Mouse (Mus musculus) thymus, adult 18-20 months (tissue): ENCODE data around the gene Cpne5.
A peak's percentile ranks its signal among the peaks of the same experiment; 100 is the strongest.

Source experiments
- DNase-seq, 2 experiments: peaks; one replicate each; pipeline ENCODE4 v3.0.0; 2022; ENCODE audit warnings: mixed read lengths in 2 of 2

Cpne5 gene

DNA sequence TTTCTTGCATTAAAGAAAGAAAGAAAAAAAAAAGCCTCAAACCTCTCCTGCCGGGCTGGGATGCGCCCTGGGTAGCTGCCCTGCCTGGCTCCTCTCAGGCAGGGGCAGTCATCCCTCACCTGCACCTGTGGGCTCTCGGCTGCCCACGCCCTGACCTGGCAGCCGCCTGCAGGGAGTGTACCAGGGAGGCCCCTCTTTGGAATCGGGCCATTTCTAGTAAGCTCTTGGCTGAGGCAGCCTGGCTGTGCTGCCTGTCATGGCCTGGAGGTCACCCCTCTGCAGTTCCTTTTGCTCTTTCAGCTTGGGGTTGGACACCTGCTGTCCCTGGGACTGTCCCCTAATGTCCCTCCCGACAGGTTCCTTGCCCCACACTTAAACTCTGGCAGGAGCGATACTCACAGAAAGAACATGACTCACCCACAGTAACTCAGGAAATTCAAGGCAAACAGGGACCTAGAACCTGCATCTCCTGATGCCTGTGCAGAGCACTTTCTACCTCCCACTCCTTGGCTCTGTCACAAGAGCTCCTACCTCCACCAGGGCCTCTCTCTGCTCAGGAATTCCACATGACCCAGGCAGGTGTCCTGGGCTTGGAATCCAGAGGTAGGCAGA, 71.9 kb downstream of the Cpne5 start:
- no peak for DNase-seq

DNA sequence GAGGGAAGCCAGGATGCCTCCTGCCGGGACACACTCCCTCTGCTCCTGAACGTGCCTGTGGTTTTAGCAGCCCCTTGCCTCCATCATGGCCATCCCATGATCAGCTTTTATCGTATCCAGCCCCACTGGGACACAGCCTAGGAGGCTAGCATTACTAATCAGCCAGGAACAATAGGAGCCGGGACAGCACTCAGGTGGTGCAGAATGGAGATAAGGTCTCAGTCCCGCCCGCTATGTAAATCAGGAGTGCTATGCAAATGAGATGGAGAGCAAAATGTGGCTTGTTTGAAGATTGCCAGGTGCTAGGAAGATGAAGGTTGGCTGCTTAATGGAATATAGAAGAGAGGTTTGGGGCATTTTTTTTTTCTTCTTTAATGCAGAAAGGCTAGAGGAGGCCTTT, 72.5 kb downstream of the Cpne5 start:
- no peak for DNase-seq

DNA sequence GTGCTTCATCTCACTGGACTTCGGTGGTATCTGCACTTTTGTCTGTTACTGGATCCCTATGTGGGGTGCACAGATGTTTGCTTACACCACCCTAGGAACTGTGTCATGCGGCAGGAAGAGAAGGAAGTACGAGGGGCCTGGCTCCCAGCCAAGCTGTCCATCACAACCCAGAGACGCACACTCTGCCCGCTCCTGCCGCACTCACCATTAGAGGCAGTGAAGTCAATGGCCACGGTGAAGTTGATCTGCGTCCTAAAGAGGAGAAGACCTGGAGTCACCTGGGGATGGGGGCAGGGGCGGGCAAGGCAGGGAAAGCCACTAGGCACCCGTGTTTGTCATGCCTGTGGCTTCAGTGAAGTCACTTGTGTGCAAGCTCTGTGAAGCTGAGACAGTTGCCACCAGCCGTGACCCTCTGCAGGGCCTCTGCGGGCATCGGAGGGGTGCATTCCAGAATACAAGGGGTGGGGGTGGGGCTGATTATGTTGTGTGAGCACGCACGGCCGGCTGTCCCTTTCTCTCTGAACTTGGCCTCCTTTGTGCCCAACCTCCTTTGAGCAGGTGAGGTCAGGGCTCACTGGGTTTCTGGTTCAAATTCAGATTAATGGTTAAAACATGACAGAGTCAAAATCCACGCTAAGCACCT, 73.4 kb downstream of the Cpne5 start:
- DNase-seq, result peak in 1 of 2 experiments; percentile 47

DNA sequence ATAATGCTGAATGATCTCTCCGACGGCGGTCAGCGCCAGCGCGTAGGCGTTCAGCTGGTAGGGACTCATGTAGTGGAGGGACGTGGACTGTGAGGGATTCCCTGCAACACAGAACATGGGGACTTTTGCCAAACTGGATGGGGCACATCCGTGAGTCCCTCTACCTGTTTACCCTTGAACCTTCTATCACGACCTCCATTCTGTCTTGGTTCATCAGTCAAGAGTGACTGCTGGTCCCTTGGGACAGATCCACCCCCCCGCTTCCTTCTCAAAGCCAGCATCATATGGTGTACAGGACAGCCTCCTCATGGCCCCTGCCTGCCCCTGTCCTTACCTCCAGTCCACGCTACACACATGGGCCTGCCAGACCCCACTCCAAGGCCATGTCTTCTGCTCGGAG, 75.6 kb downstream of the Cpne5 start:
- DNase-seq, result no peak

DNA sequence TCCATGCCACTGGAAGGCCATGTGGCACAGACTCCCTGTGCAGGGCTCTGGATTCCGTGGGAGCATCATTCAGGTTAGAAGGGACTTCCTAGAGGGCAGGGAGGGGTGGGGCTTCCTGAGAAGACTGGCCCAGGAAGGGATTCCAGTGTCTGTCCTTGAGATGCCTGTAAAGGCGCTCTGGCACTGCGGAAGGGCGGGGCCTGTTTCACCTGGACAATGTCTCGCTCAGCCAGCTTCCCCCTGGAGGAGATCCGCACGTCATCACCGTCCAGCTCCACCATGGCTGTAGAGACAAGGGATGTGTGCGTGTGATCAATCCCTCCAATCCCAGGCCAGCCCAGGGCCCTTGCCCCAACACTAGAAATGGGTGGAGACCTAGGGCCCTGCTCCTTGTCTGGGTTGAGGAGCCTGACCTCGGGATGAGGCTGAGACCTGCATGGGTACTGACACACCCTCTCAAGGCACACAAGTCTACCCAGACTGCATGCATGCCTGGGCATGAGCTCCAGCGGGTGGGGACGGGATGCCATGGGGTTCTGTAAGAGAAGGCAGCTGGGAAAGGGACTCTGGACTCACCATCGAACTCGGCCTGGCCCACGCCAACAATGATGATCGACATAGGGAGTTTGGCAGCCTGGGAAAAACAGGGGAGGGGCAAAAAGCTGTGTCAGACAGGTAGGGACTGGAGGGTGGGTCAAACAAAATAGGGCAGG, 78.1 kb downstream of the Cpne5 start:
- no peak for DNase-seq

DNA sequence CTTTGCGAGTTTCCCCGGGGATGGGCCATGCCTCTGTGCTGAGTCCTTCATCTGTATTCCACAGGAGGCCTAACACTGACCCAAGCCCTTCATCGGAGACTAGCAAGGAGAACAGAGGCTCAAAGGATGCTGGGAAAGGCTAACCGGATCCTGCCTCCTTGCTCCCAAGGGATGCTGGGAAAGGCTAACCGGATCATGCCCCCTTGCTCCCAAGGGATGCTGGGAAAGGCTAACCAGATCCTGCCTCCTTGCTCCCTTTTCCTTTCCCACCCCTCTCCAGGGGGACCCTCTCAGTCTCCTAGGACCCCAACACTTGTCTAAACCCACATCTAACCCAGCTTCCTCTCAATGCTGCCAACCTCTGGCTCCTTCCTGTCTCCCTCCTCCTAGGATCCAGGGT, 78.6 kb downstream of the Cpne5 start:
- no peak for DNase-seq

DNA sequence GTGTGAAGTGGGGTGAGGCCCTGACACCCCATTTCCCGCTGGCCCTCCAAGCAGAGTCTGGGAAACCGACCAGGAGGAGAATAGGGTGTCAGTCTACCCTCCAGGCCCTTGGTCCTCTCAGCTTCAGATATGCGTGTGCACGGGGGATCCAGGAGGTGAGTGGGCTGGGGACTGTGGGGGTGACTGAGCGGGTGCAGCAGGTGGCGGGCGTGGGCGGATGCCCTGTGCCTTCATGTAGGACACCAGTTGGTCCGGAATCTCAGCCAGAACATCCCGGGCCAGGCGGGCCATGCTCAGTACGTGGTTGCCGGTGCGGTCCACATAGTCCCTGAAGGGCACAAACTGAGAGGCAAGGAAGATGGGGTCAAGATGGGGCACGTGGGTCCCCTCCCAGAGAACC, 79.1 kb downstream of the Cpne5 start:
- DNase-seq, result no peak

DNA sequence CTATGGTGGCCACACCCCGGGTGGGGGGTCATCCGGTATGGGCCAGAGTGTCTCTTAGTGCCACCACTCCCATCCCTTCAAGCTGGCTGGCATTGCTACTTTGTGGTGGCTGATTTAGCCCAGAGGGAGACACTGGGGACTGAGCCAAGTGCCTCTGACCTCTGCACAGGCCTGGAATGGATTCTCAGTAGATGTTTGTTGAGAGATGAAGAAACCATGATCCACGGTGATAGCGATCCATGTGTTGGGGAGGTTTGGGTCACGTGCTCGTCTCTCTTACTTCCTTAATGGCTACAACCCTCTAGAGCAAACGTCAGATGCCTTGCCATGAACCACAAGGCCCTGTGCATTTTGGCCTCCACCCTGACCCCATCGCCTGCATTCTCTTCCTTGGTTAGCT, 81.1 kb downstream of the Cpne5 start:
- no peak for DNase-seq

DNA sequence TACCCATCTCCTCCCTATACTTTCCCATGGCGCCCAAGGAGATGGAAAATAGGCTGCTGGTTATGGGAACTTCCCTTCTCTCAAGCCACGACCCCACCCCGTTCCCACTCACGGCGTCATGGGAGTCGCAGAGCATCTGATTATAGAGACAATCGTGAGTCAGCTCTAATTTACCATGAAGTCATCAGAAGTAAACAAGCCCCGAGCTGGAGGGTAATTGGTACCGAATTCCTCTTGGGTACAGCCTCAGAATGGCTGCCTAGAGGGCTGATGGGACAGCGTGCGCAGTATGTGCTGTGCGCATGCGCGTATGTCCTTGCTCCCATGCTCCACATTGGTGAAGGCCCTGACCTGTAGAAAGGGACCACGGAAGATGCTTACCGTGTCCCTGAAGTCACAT, 81.6 kb downstream of the Cpne5 start:
- DNase-seq, result no peak

DNA sequence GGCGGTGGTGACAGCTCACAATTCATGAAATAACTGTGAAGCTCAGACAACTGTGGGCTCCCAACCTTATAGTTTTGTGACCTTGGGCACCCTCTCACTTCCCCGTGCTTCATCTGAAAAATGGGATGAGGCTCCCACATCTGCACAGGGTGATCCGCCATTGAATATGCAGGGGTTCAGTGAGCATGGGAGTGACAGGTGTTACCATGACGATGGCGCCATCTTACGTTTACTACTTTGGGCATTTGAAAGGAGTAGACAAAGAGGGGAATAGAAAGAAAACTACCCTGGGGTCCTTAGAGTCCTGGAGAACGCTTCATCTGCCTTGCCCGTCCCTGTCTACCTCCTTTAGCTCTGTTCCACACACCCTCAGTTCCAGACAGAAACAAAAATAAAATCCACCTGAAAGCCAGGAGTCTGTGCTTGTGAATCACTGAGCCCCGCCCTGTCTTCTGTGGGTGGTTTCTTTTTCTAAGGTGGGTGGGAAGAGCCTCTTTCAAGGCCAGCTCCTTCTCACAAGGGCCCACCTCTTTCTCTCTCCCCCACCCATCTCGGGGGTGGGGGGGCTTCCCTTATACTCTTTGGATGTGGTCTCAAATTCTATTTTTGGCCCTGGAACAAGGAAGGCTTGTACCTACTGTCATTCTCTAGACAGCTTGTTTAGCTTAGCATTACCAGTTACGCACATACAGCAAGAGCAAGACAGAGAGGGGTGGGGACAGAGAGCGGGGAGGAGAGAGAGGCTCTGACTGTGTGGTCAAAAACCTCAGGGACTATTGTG, 82.4 kb downstream of the Cpne5 start:
- DNase-seq, result no peak

DNA sequence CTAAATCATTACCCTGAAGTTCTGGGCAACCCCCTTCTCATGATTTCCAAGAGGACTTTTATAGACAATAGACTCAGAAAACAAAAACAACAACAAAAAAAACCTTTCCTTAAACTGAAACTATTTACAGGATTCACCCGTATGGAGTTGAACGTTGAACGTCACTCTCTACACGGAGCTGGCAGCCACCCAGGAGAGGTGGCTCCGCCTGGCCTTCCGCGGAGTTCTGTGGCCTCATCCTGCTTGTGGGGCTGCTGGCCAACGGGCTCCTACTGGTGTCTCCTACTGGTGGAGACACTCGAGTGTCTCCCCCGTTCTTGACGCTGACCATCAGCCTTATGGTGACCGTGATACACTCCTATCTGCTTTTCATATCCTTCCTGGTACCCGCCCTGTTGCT, 83.7 kb downstream of the Cpne5 start:
- no peak for DNase-seq

DNA sequence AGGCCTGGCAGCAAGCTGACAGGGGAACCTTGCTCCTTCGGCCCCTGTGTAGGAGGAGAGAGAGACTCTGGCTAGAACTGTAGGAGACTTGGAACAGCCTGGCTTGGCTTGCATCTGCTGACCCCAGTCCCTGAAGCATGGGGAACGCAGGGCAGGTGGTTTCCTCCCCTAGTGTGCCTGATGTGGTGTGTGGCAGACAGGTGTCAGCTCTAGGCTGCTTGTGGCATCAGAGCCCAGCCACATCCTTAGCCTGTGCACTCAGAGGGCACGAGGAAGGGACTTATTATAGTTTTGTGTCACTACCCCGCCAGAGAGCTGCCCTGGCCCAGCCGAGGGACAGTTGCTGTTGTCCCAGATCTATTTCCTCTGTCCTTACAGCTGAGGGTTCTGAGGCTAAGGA, 85.4 kb downstream of the Cpne5 start:
- peak; percentile 64 to 68 for DNase-seq

DNA sequence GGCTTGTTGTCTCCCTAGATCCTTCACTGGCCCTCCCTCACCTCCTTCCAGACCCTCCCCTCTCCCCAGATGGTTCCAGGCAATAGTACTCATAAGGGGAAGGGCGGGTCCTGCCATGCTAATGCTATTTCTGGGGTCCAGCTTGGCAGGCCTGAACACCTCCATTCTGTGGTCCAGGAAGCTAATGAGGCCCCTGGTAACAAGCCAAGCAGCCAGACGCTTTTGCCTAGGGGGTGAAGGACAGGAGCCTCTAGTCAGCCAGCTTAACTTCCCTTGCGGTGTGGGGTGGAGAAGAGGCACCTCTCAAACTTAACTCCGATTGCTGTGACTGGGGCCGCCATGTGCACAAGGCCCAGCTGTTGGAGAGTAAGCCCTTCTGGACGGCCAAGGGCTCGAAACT, 88.2 kb downstream of the Cpne5 start:
- no peak for DNase-seq

DNA sequence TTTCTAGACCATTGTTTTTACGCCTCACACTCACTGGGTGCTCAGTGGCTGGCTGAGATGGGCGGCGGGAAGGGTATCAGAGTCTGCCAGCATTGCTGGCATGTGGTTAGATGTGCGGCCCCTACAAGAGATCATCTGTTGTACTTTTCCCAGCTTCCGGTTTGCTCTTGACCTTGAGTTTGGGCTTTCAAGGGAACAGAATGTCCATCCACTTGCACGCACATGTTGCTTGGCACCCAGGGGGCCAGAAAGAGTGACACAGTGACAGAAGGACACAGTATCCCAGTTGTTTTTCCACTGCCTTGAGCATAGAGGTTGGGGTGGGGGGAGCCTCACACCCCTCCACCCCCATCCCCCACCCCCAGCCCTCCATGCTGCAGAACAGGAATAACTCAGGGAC, 90.2 kb downstream of the Cpne5 start:
- no peak for DNase-seq

DNA sequence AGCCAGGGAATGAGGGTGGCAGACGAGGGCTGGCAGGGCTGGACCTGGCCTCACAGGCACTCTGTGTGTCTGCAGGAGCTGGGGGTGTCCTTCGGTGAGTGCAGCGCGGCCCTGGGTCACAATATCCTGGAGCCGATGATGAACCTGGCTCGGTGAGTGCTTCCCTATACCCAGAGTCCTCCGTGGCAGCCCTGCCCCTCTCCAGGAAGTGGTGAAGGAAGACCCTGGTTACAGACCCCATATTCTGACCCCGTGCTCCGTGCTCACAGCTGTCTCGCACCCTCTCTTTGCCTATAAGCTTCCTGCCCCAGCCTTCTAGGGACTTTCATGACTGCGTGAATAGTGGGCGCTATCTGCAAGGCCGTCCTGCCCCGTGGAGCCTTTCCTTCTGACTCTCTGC, 90.7 kb downstream of the Cpne5 start:
- DNase-seq, result no peak

DNA sequence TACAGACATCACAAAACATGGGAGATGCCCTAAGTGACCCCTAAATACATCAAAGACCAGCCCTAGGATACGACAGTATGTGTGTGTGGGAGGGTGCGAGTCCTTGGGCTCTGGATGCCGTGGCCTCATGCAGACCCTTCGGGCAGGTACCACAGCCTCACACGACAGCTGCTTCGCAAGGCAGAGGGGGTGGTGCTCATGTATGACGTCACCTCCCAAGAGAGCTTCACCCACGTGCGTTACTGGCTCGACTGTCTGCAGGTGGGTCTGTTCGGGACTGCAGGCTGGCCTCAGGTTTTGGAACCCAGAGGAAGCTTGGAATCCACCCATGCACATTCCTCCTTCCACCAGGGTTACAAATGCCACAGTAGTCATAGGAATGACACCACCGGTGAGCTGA, 92.9 kb downstream of the Cpne5 start:
- no peak for DNase-seq

DNA sequence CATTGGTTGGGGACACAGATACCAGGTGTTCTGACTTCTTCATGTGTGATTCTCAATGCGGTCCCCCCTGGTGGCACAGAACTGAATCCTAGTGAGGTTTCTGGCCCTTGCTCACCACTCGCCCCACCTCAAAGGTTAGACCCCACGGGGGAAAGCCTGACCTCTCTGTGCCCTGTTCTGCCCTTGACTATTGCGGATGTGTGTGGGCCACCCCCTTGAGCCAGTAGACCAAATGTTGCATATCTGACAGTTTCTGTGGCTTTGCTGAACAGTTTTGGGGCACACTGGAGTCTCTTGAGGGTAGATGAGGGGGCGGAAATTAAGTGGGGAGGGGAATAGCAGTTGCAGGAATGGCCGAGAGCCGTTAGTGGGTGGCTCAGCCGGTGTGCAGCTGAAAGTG, 94.7 kb downstream of the Cpne5 start:
- no peak for DNase-seq

DNA sequence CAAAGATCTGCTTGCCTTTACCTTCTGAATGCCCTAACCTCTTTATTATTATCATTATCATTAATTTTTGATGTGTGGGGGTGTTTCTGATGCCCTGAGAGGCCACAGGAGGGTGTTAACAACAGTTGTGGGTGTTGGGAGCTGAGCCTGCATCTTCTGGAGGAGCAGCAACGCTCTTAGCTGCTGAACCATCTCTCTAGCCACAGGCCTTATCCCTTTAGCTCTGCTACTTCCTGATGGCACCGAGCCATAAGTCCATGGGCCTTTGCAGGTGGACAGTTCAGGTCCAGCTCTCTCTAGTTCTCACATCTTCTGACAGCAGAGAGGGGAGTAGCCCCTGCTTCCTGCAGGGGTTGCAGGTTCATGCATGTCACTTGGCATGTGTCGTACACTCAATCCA, 96.4 kb downstream of the Cpne5 start:
- DNase-seq, result no peak

DNA sequence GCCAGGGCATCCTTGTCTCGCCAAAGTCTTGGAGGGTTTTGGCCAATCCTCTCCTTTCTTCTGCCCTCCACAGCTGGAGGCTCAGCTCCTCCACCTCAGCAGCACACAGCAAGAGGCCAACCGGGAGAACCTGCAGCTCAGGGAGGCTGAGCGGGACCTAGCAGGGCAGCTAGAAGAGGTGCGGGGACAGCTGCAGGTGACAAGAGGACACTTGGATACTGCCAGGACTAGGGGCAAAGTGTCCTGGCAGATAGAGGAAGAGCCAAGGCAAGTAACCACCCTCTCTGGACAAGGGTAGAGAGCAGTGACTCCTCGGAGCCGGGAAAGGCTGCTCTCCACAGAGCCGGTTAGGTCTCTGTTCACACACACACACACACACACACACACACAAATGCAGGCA, 100.1 kb downstream of the Cpne5 start:
- no peak for DNase-seq

DNA sequence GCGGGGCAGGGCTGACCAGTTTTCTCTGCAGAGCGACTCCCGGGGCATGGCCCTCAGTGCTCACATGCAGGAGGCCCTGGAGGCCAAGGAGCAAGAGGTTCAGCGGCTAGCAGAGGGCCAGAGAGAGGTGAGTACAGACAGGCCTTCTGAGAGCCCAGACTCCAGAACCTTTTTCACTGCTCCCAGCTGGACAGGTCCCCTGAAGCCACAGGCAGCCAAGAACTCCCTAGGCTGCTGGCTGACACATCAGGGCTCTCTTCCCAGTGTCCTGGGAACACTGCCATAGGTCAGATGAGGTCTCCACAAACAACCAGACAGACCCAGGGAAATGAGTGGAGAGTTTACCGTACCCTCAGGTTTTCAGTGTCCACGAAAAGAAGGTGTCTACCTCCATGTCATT, 101.7 kb downstream of the Cpne5 start:
- DNase-seq, result no peak

DNA sequence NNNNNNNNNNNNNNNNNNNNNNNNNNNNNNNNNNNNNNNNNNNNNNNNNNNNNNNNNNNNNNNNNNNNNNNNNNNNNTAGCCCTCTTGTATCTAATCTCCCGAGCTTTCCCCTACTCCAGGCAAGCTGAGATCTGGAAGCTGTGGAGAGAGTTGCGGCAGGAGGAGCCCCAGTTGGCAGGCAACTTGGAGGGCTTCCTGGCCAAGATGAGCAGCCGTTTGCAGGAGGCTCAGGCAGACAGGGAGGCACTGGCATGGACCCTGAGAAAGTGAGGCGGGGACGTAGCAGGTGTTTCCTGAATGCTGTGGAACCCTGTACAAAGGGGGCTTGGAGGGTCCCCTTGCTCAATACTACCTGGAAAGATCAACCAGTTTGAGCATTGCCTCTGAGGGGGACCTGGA, 102.9 kb downstream of the Cpne5 start:
- DNase-seq, result no peak

DNA sequence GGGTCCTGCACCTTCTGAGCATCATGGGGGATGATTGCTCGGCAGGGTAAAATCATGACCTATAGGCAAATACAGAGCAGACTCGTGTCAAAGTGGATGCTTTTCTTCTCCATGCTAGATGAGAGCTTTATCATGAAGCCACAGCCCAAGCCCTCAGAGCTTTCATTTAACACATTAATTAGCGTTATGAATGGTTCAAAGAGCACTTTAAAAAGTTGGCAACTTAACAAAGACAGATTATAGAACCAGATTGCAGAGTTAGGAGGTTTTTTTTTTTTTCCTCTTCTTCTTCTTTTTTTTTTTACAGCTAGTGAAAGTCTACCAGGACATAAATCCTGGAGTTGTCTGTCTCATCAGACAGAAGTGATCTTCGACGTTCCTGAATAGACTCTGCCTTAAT, 108.6 kb downstream of the Cpne5 start:
- DNase-seq, result no peak

DNA sequence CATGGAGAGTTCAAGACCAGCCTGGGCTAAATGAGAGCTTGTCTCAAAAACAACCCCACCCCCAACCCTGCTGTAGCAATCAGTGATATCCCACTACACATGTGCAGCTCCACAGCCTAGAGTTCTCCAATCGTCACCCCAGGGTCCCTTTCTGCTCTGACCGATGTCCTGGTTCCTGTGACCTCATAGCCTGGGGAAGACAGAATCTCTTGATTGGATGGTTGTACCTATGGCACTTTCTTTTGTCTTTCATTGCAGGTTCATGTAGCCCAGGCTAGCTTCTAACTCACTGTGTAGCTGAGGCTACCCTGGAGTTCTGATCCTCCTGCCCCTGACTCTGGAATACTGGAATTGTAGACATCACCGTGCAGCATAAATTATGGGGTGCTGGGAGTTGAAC, 111.4 kb downstream of the Cpne5 start:
- DNase-seq, result no peak
